Mouse (Mus musculus) telencephalon, adult 2 months (tissue): ENCODE data around the gene Tsg101.
"Not testable (repeated sequence)": the region's sequence is repeated elsewhere in the genome, so short reads cannot be mapped to it uniquely, and the experiment has no call there.

Source experiments
- DNase-seq: peaks from one replicate; pipeline ENCODE4 v3.0.0-alpha.2; 2011; ENCODE audit warnings: low read depth, low spot score

Tsg101 gene

GRCm38 (mm10) chr7:46919551-46920176 lies at the start of gene Tsg101:
Tsg101 (minus strand) TSS chr7:46919969.
- peak; percentile 74 for DNase-seq

- DNase-seq: no peak
Observed at GRCm38 (mm10) chr7:46964070-46964469, 44.3 kb upstream of the Tsg101 start.

- peak; percentile 41 for DNase-seq
Observed at GRCm38 (mm10) chr7:46962806-46963618, 43.2 kb upstream of the Tsg101 start.

- DNase-seq: no peak
Observed at GRCm38 (mm10) chr7:46962132-46962531, 42.4 kb upstream of the Tsg101 start.

- no peak for DNase-seq
Observed at GRCm38 (mm10) chr7:46960991-46961390, 41.2 kb upstream of the Tsg101 start.

GRCm38 (mm10) chr7:46958853-46959252 lies 39.1 kb upstream of the Tsg101 start:
- DNase-seq: no peak

- DNase-seq: peak; percentile 90
Observed at GRCm38 (mm10) chr7:46957831-46958691, 38.3 kb upstream of the Tsg101 start, which contains the start of gene Uevld. Uevld (minus strand) TSS chr7:46958527.

GRCm38 (mm10) chr7:46935847-46936246 lies 16.1 kb upstream of the Tsg101 start:
- no peak for DNase-seq

GRCm38 (mm10) chr7:46934788-46935187 lies 15.0 kb upstream of the Tsg101 start:
- DNase-seq: no peak

- DNase-seq: no peak
Observed at GRCm38 (mm10) chr7:46931370-46931769, 11.6 kb upstream of the Tsg101 start.

GRCm38 (mm10) chr7:46928291-46928690 lies 8.5 kb upstream of the Tsg101 start:
- no peak for DNase-seq

GRCm38 (mm10) chr7:46922075-46922474 lies 2.3 kb upstream of the Tsg101 start:
- no peak for DNase-seq

GRCm38 (mm10) chr7:46918678-46919371 lies 944 bp downstream of the Tsg101 start:
- DNase-seq: no peak

GRCm38 (mm10) chr7:46916376-46916775 lies 3.4 kb downstream of the Tsg101 start:
- no peak for DNase-seq

- DNase-seq: no peak
Observed at GRCm38 (mm10) chr7:46911250-46911649, 8.5 kb downstream of the Tsg101 start.

GRCm38 (mm10) chr7:46899343-46899742 lies 20.4 kb downstream of the Tsg101 start:
- DNase-seq: no peak

GRCm38 (mm10) chr7:46895511-46895910 lies 24.3 kb downstream of the Tsg101 start:
- no peak for DNase-seq

- DNase-seq: no peak
Observed at GRCm38 (mm10) chr7:46883304-46883703, 36.5 kb downstream of the Tsg101 start.

GRCm38 (mm10) chr7:46881941-46882340 lies 37.8 kb downstream of the Tsg101 start:
- not testable (repeated sequence) for DNase-seq

GRCm38 (mm10) chr7:46880992-46881391 lies 38.8 kb downstream of the Tsg101 start:
- DNase-seq: no peak

GRCm38 (mm10) chr7:46879851-46880250 lies 39.9 kb downstream of the Tsg101 start:
- no peak for DNase-seq
